Mouse (Mus musculus): ENCODE measurements at regions not wholly inside any gene's neighbourhood (a gene's known extent, or its start where the extent isn't known, plus 50 kb on each side); places are given as distances from the start of the nearest gene placed in this dataset.
A peak's percentile ranks its signal among the peaks of the same experiment; 100 is the strongest.

DNA sequence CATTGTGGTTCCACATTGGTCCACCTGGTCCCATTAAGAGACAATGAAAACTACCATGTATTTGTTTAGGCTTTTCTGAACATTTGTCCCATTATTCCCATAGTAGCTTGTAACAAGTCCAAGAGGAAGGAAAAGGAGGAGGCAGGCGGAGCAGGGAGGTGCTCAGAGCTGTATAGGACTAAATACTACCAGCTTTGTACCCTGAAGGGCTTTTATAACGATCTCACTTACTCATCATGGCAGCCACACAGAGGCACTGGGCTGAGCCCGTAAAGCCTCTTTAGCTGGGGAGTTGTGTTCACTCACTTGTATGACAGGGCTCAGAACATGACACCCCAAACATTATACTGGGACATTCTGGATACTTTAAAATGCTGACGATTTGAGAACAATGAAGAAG lies 425.4 kb downstream of the Nedd1 start:
- Histone ChIP-seq H3K9me3 (ENCODE audit: control insufficient read depth, low read length) (no peaks in the 10 kb centered on the region), H3K4me2 (ENCODE audit: low read depth, low read length) (peak overlapping the region; percentile 21; the same call in 1 of the 2 replicates), H3K4me3 (ENCODE audit: low read depth, low read length) (no peak overlapping the region), H3K9ac (replicated peaks; ENCODE audit: low read depth, low read length) (no peak overlapping the region), H3K27me3 (ENCODE audit: control insufficient read depth, insufficient read depth, low read length) (no peaks in the 10 kb centered on the region), H3K27ac (ENCODE audit: low read depth, low read length) (no peak overlapping the region), H3K36me3 (ENCODE audit: control insufficient read depth, insufficient read depth, low read length) (no peaks in the 10 kb centered on the region), H3K4me1 (ENCODE audit: control insufficient read depth, insufficient read depth, low read length) (peaks cover 9% of the 10 kb centered on the region)
- 31% methylated on average over 4 of the region's 4 CpGs for WGBS
- ATAC-seq (ENCODE audit: low read depth): no peak

DNA sequence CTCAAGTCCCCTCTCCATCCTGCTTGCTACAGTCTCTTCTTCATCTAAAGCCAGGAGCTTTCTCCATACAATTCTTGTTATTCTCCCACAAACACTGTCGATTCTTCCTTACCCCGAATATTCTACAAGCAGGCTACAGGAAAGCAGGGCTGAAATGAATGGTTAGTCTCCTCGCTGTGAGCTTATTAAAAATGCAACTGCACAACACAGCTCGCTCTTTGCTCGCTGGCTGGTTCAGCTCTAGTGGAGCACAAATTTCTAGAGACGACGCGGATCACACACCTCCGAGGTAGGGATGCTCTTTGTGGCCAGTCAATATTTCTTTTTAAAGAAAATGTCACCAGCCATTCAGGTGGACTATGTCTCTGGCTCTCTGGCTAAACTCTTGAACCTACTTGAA lies 425.9 kb downstream of the Nedd1 start:
- no peak overlapping the region for H3K4me3 ChIP-seq (ENCODE audit: low read depth, low read length)
- peak; percentile 51; the same call in 1 of the 2 replicates for ATAC-seq (ENCODE audit: low read depth)
- H3K9ac ChIP-seq (replicated peaks; ENCODE audit: low read depth, low read length): peak overlapping the region; percentile 5; the same call in 1 of the 2 replicates

DNA sequence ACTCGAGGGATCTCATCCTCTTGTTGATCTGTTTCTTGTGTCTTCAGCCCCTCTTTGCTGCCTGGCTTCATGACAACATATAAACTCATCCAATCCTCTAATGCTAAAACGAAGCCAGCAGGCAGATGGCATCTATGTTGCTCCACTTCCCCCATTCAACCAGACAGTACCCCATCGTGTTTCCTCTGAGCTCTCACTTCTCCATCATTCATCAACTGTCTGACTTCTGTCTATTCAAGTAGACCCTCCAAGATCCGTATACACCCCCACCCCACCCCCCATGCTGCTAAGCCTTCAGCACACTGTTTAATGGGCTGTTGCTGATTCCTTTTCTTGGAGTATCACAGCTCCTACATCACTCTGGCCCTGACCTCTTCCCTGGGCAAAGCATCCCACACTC lies 429.0 kb downstream of the Nedd1 start:
- Histone ChIP-seq H3K9me3 (ENCODE audit: control insufficient read depth, low read length) (no peaks in the 10 kb centered on the region), H3K27me3 (ENCODE audit: control insufficient read depth, insufficient read depth, low read length) (no peaks in the 10 kb centered on the region), H3K4me1 (ENCODE audit: control insufficient read depth, insufficient read depth, low read length) (peaks cover 9% of the 10 kb centered on the region), H3K9ac (replicated peaks; ENCODE audit: low read depth, low read length) (no peak overlapping the region), H3K4me2 (ENCODE audit: low read depth, low read length) (no peak overlapping the region), H3K27ac (ENCODE audit: low read depth, low read length) (no peak overlapping the region), H3K4me3 (ENCODE audit: low read depth, low read length) (no peak overlapping the region), H3K36me3 (ENCODE audit: control insufficient read depth, insufficient read depth, low read length) (no peaks in the 10 kb centered on the region)
- WGBS: 34% methylated on average over 4 of the region's 4 CpGs
- ATAC-seq (ENCODE audit: low read depth): no peak

More for the DNA sequence above, 425.9 kb downstream of the Nedd1 start:
- H3K9me3 ChIP-seq (ENCODE audit: control insufficient read depth, low read length): no peaks in the 10 kb centered on the region
- H3K4me1 ChIP-seq (ENCODE audit: control insufficient read depth, insufficient read depth, low read length): peaks cover 9% of the 10 kb centered on the region
- H3K27me3 ChIP-seq (ENCODE audit: control insufficient read depth, insufficient read depth, low read length): no peaks in the 10 kb centered on the region
- H3K36me3 ChIP-seq (ENCODE audit: control insufficient read depth, insufficient read depth, low read length): no peaks in the 10 kb centered on the region
- WGBS: 32% methylated on average over 9 of the region's 9 CpGs
- peak overlapping the region; percentile 21; the same call in 1 of the 2 replicates for H3K4me2 ChIP-seq (ENCODE audit: low read depth, low read length)
- H3K27ac ChIP-seq (ENCODE audit: low read depth, low read length): peak overlapping the region; percentile 60; the same call in 1 of the 2 replicates

DNA sequence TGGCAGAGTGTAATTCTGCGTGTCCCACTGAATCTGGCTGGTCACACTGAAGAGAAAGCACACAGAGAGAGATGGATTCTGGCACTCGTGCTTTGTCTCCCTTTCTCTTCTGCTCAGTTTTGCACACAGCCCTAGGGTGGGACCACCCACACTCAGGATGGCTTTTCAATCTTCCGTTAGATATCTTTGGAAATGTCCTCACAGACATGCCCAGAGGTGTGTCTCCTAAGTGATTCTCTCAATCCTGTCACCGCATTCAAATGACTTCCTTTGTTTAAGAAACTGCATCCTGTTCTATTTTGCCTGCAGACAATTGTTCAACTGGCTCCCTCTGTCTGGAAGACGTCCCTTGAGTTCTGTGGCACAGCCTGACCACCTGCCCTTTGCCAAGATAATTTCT lies 433.0 kb downstream of the Nedd1 start:
- Histone ChIP-seq H3K9me3 (ENCODE audit: control insufficient read depth, low read length) (no peaks in the 10 kb centered on the region), H3K27ac (ENCODE audit: low read depth, low read length) (no peak overlapping the region), H3K4me3 (ENCODE audit: low read depth, low read length) (no peak overlapping the region), H3K36me3 (ENCODE audit: control insufficient read depth, insufficient read depth, low read length) (no peaks in the 10 kb centered on the region), H3K4me2 (ENCODE audit: low read depth, low read length) (no peak overlapping the region), H3K4me1 (ENCODE audit: control insufficient read depth, insufficient read depth, low read length) (no peaks in the 10 kb centered on the region), H3K27me3 (ENCODE audit: control insufficient read depth, insufficient read depth, low read length) (no peaks in the 10 kb centered on the region), H3K9ac (replicated peaks; ENCODE audit: low read depth, low read length) (no peak overlapping the region)
- WGBS: 38% methylated on average over 5 of the region's 5 CpGs
- ATAC-seq (ENCODE audit: low read depth): no peak

DNA sequence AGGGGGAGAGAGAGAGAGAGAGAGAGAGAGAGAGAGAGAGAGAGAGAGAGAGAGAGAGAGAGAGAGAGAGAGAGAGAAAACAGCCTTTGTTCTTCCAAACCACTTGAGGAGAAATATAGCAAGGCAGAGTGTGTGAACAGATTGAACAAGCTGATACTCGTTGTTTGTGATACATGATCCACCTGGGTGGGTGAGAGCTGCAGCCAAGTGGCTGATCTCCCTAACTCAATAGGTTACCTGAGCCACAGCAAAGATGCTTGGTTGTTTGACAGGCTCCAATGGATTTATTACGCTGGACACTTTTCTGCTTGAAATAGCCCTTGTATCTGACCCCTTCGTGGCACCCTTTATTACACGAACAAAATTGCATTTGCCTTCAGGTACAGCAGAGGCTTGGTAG lies 438.0 kb downstream of the Nedd1 start:
- Histone ChIP-seq H3K27ac (ENCODE audit: low read depth, low read length) (no peak overlapping the region), H3K27me3 (ENCODE audit: control insufficient read depth, insufficient read depth, low read length) (no peaks in the 10 kb centered on the region)
- ATAC-seq (ENCODE audit: low read depth): no peak

DNA sequence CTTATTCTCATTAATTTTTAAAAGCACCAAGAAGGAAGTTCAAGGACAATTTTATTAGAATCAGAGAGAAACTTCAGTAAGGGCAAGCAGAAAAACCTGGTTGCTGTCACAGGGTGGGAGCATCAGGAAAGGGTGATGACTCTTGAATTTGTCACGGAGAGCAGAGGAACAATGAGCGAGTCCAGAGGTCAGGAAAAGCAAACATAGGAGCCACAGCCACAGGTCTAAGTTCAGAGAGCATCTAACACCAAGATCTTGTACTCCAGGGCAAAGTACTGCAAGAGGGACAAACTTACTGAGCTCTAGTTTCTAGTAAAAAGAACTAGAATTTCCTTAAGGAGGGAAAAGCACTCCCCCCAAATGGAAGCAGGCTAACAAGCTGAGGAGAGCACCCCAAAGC lies 444.2 kb downstream of the Nedd1 start:
- no peaks in the 10 kb centered on the region for H3K36me3 ChIP-seq (ENCODE audit: control insufficient read depth, insufficient read depth, low read length)
- H3K4me2 ChIP-seq (ENCODE audit: low read depth, low read length): no peak overlapping the region
- no peak for ATAC-seq (ENCODE audit: low read depth)
- 59% methylated on average over 2 of the region's 2 CpGs for WGBS
- H3K4me3 ChIP-seq (ENCODE audit: low read depth, low read length): no peak overlapping the region
- H3K27me3 ChIP-seq (ENCODE audit: control insufficient read depth, insufficient read depth, low read length): no peaks in the 10 kb centered on the region
- H3K27ac ChIP-seq (ENCODE audit: low read depth, low read length): no peak overlapping the region
- no peaks in the 10 kb centered on the region for H3K9me3 ChIP-seq (ENCODE audit: control insufficient read depth, low read length)
- H3K4me1 ChIP-seq (ENCODE audit: control insufficient read depth, insufficient read depth, low read length): no peaks in the 10 kb centered on the region
- no peak overlapping the region for H3K9ac ChIP-seq (replicated peaks; ENCODE audit: low read depth, low read length)

More for the DNA sequence above, 438.0 kb downstream of the Nedd1 start:
- no peaks in the 10 kb centered on the region for H3K36me3 ChIP-seq (ENCODE audit: control insufficient read depth, insufficient read depth, low read length)
- no peak overlapping the region for H3K4me2 ChIP-seq (ENCODE audit: low read depth, low read length)
- H3K9ac ChIP-seq (replicated peaks; ENCODE audit: low read depth, low read length): no peak overlapping the region
- no peaks in the 10 kb centered on the region for H3K4me1 ChIP-seq (ENCODE audit: control insufficient read depth, insufficient read depth, low read length)
- no peak overlapping the region for H3K4me3 ChIP-seq (ENCODE audit: low read depth, low read length)
- 56% methylated on average over 4 of the region's 4 CpGs for WGBS
- H3K9me3 ChIP-seq (ENCODE audit: control insufficient read depth, low read length): no peaks in the 10 kb centered on the region

DNA sequence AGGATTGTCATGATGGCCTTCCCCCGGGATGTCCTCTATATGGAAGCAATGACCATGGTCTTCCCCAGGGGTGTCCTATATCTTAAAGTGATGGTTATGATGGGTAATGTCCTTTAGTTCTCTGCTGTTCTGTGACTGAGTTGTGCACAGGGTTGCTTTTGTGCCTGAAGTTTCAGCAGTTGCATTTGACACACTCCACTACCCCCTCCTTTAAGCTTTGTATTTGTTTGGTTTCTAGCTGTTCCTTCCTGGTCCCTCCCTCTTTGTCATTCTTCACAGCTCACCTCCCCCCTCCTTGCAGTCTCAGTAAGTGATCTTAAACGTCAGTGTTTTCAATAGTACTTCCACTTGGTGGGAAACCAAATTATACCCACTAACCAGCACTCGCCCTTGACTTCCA lies 464.4 kb downstream of the Nedd1 start:
- WGBS: 69% methylated on average over 3 of the region's 3 CpGs
- Histone ChIP-seq H3K9me3 (ENCODE audit: control insufficient read depth, low read length) (no peaks in the 10 kb centered on the region), H3K4me2 (ENCODE audit: low read depth, low read length) (no peak overlapping the region), H3K27ac (ENCODE audit: low read depth, low read length) (no peak overlapping the region), H3K4me3 (ENCODE audit: low read depth, low read length) (no peak overlapping the region), H3K36me3 (ENCODE audit: control insufficient read depth, insufficient read depth, low read length) (no peaks in the 10 kb centered on the region), H3K27me3 (ENCODE audit: control insufficient read depth, insufficient read depth, low read length) (no peaks in the 10 kb centered on the region), H3K4me1 (ENCODE audit: control insufficient read depth, insufficient read depth, low read length) (no peaks in the 10 kb centered on the region), H3K9ac (replicated peaks; ENCODE audit: low read depth, low read length) (no peak overlapping the region)
- no peak for ATAC-seq (ENCODE audit: low read depth)

DNA sequence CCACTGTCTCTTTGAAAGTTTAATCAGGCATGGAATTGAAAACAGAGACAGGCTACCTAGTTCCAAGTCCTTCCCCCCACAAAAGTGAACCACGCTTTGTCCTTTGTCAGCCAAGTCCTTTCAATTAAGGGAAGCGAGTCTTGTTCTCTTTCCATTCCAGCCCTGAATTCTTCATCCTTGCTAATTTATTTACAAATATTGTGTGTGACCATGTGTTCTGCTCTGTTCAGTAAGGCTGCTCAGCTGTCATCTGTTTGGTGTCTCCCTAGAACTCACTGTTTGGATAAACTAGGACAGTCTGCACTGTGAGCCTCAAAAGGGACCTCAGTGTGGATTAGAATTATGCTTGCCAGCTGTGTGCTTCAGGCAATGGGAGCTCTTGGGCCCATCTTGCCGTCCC lies 473.6 kb downstream of the Nedd1 start:
- 29% methylated on average over 3 of the region's 3 CpGs for WGBS
- no peak for ATAC-seq (ENCODE audit: low read depth)

DNA sequence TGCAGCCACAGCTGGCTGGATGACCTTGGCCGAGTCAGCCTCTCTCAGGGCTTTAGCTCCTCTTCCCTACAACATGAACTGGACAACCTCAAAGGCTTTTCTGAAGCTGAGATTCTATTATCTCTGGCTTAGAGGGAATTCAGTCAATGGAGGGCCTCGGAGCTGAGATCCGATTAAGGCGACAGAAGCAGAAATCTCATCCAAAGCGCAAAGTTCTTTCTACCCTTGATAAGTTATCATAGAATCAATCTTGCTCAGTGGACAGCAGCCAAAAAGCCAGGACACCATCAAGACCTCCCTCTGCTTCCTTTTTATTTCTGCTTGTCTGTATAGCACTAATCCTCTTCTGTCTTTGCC lies 474.8 kb downstream of the Nedd1 start:
- 0 out of 2 replicates have a peak, but pooled peaks cover 3% of the 10 kb centered on the region for H3K4me1 ChIP-seq (ENCODE audit: control insufficient read depth, insufficient read depth, low read length)
- no peak overlapping the region for H3K9ac ChIP-seq (replicated peaks; ENCODE audit: low read depth, low read length)
- H3K27ac ChIP-seq (ENCODE audit: low read depth, low read length): no peak overlapping the region
- H3K27me3 ChIP-seq (ENCODE audit: control insufficient read depth, insufficient read depth, low read length): no peaks in the 10 kb centered on the region
- ATAC-seq (ENCODE audit: low read depth): no peak
- H3K36me3 ChIP-seq (ENCODE audit: control insufficient read depth, insufficient read depth, low read length): no peaks in the 10 kb centered on the region
- no peak overlapping the region for H3K4me3 ChIP-seq (ENCODE audit: low read depth, low read length)
- no peak overlapping the region for H3K4me2 ChIP-seq (ENCODE audit: low read depth, low read length)
- H3K9me3 ChIP-seq (ENCODE audit: control insufficient read depth, low read length): no peaks in the 10 kb centered on the region
- 25% methylated on average over 5 of the region's 5 CpGs for WGBS

More for the DNA sequence above, 473.6 kb downstream of the Nedd1 start:
- Histone ChIP-seq H3K4me1 (ENCODE audit: control insufficient read depth, insufficient read depth, low read length) (0 out of 2 replicates have a peak, but pooled peaks cover 3% of the 10 kb centered on the region), H3K4me3 (ENCODE audit: low read depth, low read length) (no peak overlapping the region), H3K9ac (replicated peaks; ENCODE audit: low read depth, low read length) (no peak overlapping the region), H3K9me3 (ENCODE audit: control insufficient read depth, low read length) (no peaks in the 10 kb centered on the region), H3K27ac (ENCODE audit: low read depth, low read length) (no peak overlapping the region), H3K4me2 (ENCODE audit: low read depth, low read length) (no peak overlapping the region), H3K36me3 (ENCODE audit: control insufficient read depth, insufficient read depth, low read length) (no peaks in the 10 kb centered on the region), H3K27me3 (ENCODE audit: control insufficient read depth, insufficient read depth, low read length) (no peaks in the 10 kb centered on the region)
